8 mouse cellular contexts compared by ENCODE assay signal in the genomic region with DNA sequence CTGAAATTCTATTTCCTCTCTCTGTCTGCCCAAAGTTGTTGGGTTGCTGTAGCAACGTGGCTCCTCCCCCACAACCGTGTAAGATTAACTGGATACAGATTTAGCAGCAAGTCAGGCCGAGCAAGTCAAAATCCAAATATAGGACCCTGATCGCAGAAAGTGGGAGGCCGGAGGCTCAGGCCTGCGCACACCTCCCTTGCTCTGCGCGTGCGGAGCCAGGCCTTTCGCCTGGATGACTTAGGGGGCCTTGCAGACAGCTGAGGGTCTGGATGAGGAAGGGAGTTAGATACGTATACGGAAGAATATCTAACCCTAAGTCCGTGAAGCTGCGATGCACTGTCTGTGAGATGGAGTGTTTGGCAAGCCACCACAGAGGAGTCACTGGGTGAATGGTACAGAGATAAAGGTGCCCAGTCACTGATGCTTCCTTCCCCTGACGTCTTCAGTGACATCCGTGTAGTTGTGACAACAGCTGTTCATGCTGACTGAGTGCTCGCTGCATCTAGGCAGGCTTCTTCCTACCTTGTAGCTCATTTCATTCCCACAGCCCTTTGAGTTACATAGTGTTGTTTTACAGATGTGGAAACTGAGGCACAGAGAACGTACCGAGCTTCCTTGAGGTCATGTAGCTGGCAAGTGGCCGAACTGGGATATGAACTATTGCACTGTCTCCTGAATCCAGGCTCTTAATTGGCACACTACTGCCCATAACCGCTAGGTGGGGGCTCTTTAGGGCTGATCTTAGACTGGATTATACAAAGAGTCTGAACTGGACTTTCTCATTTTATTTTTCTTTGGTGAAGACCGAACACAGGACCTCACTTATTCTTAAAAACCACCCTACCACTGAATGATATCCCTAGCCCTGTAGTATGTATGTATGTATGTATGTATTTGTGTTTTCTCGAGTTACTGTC. TPM values are rescaled to one million over a fixed set of nuclear protein-coding genes. Genes with fewer than 3 reads are reported as not detected.
DNase-seq lines count a peak whose midpoint lies in the region; ATAC-seq lines count a peak whose summit lies in the region.

No protein-coding gene starts in this region.

- H3K36me3 ChIP-seq in embryonic facial prominence, embryonic 11.5 days (replicated peaks; ENCODE audit: control insufficient read depth, insufficient read depth, low read depth, low read length), result no peaks in the 10 kb centered on the region
- no peaks in the 10 kb centered on the region for H3K36me3 ChIP-seq in intestine, embryonic 16.5 days (ENCODE audit: control insufficient read depth, insufficient read depth, low read length)

- intact Hi-C loops in left cerebral cortex, postnatal 36 days (cut with DNase I), result no loop called here

- 0 out of 2 replicates have a peak overlapping the region, but pooled peaks have one; percentile 17 for H3K27ac ChIP-seq in embryonic facial prominence, embryonic 11.5 days (replicated peaks; ENCODE audit: low read depth, low read length)
- peak overlapping the region; percentile 54; the same call in 1 of the 2 replicates for H3K27ac ChIP-seq in intestine, embryonic 16.5 days (ENCODE audit: low read length)

- no peaks in the 10 kb centered on the region for H3K27me3 ChIP-seq in embryonic facial prominence, embryonic 11.5 days (ENCODE audit: control insufficient read depth, insufficient read depth, low read length)
- H3K27me3 ChIP-seq in intestine, embryonic 16.5 days (replicated peaks; ENCODE audit: control insufficient read depth, insufficient read depth, low read length), result no peaks in the 10 kb centered on the region

- H3K9ac ChIP-seq in embryonic facial prominence, embryonic 11.5 days (replicated peaks; ENCODE audit: low read length), result no peak overlapping the region; the same call in 1 of the 2 replicates
- no peak overlapping the region for H3K9ac ChIP-seq in intestine, embryonic 16.5 days (ENCODE audit: low read depth, low read length)

- H3K9me3 ChIP-seq in embryonic facial prominence, embryonic 11.5 days (replicated peaks; ENCODE audit: control insufficient read depth, low read length), result no peaks in the 10 kb centered on the region
- H3K9me3 ChIP-seq in intestine, embryonic 16.5 days (ENCODE audit: control insufficient read depth, low read length), result no peaks in the 10 kb centered on the region

- peak; percentile 75 for ATAC-seq in embryonic facial prominence, embryonic 11.5 days (replicated peaks; ENCODE audit: insufficient number of reproducible peaks, low FRiP score, low TSS enrichment, low read depth)
- peak; percentile 77 for ATAC-seq in intestine, embryonic 16.5 days

- DNase-seq in R1 (ENCODE audit: low read depth, low spot score), result peak; percentile 68
- DNase-seq in embryonic facial prominence, embryonic 11.5 days (ENCODE audit: low spot score), result peak; percentile 88
- peak; percentile 80 to 83 for DNase-seq in heart, adult 18-20 months
- peak; percentile 57 to 69 for DNase-seq in left cerebral cortex, postnatal 36 days (ENCODE audit: low spot score in 2 of 2)
- peak; percentile 48 for DNase-seq in neural tube, embryonic 10.5 days (ENCODE audit: extremely low spot score, low spot score)
- DNase-seq in MN1 (ENCODE audit: low spot score), result no peak
- no peak for DNase-seq in cerebellum, adult 11-12 months

- WGBS in embryonic facial prominence, embryonic 11.5 days, result 52% methylated on average over 23 of the region's 23 CpGs
- 52% methylated on average over 23 of the region's 23 CpGs for whole genome bisulfite sequencing in intestine, embryonic 16.5 days

- no peak overlapping the region for H3K4me3 ChIP-seq in embryonic facial prominence, embryonic 11.5 days (ENCODE audit: low read depth, low read length)
- no peak overlapping the region for H3K4me3 ChIP-seq in intestine, embryonic 16.5 days (ENCODE audit: low read length)

- no peak overlapping the region for H3K4me2 ChIP-seq in embryonic facial prominence, embryonic 11.5 days (ENCODE audit: low read depth, low read length)
- no peak overlapping the region for H3K4me2 ChIP-seq in intestine, embryonic 16.5 days (ENCODE audit: low read depth, low read length)

- H3K4me1 ChIP-seq in embryonic facial prominence, embryonic 11.5 days (ENCODE audit: control insufficient read depth, insufficient read depth, low read length), result peaks cover 2% of the 10 kb centered on the region; the same call in 1 of the 2 replicates
- H3K4me1 ChIP-seq in intestine, embryonic 16.5 days (ENCODE audit: control insufficient read depth, insufficient read depth, low read length), result peaks cover 8% of the 10 kb centered on the region

RNA-seq across cellular contexts. Expression of gene Samd4, which starts 59.5 kb away (rescaled TPM):
- polyA plus RNA-seq in embryonic facial prominence, embryonic 11.5 days (2014; fragmentation: Nextera tagmentation; extraction: Ambion mirVana), result 3.5 and 3.6 TPM in 2 replicates
- total RNA-seq in heart, adult 18-20 months (2021), result 10 to 100 TPM; 51.2 to 56.1 TPM
- 4.2 and 4.7 TPM in 2 replicates for polyA plus RNA-seq in intestine, embryonic 16.5 days (2015; fragmentation: Nextera tagmentation; extraction: Ambion mirVana)
- 10 to 100 TPM; 25.8 to 27.2 TPM for total RNA-seq in left cerebral cortex, postnatal 36 days (2021)

Comparison
In these comparisons a context has a peak if more than half of its experiments do, and no peak if none do; other contexts are left out.
1. DNase-seq: peak in R1 (single experiment), embryonic facial prominence, embryonic 11.5 days (single experiment), heart, adult 18-20 months (2 of 2), left cerebral cortex, postnatal 36 days (2 of 2) and neural tube, embryonic 10.5 days (single experiment); none in MN1 (single experiment) and cerebellum, adult 11-12 months (single experiment).